Mouse (Mus musculus) forebrain, embryonic 12.5 days (tissue): Measurements from ENCODE around the gene Dock9. TPM values are rescaled to one million over a fixed set of nuclear protein-coding genes. Genes with fewer than 3 reads are reported as not detected.

Source experiments
- ATAC-seq: fragments of 200-750 bp; cut with Nextera tagmentation; 2 replicates; pipeline ENCODE4 v1.8.0; 2017; ENCODE audit warnings: moderate TSS enrichment; ENCODE audit not compliant: low FRiP score
- H3K27ac ChIP-seq: fragments of 300-500 bp; sonication (generic); 2 replicates; pipeline ENCODE4 v1.5.1; 2016; ENCODE audit warnings: mild to moderate bottlenecking
- H3K27me3 ChIP-seq: fragments of 300-500 bp; sonication (generic); 2 replicates; pipeline ENCODE4 v1.6.1; 2016; ENCODE audit warnings: mild to moderate bottlenecking
- H3K36me3 ChIP-seq: fragments of 300-500 bp; sonication (generic); replicated peaks from 2 replicates; pipeline ENCODE4 v1.6.1; 2016; ENCODE audit warnings: mild to moderate bottlenecking
- H3K4me1 ChIP-seq: fragments of 300-500 bp; sonication (generic); 2 replicates; pipeline ENCODE4 v1.6.1; 2016
- H3K4me2 ChIP-seq: fragments of 300-500 bp; sonication (generic); 2 replicates; pipeline ENCODE4 v1.6.1; 2016; ENCODE audit warnings: mild to moderate bottlenecking, moderate library complexity
- H3K4me3 ChIP-seq: fragments of 300-500 bp; sonication (generic); replicated peaks from 2 replicates; pipeline ENCODE4 v1.5.1; 2016; ENCODE audit warnings: mild to moderate bottlenecking
- H3K9ac ChIP-seq: fragments of 300-500 bp; sonication (generic); 2 replicates; pipeline ENCODE4 v1.6.1; 2016; ENCODE audit warnings: mild to moderate bottlenecking
- H3K9me3 ChIP-seq: fragments of 300-500 bp; sonication (generic); 2 replicates; pipeline ENCODE4 v1.6.1; 2016
- WGBS: fragments of 180-500 bp; shearing (Covaris S2); methylation state at CpG from one replicate; pipeline ENCODE4 v1.1.7; 2016; 5-methylcytosine and 5-hydroxymethylcytosine counted together
- polyA plus RNA-seq: library from polyadenylated mRNA; unstranded; fragments of >200 nt; fragmentation: Nextera tagmentation; extraction: Ambion mirVana; gene quantifications from 2 replicates; pipeline ENCODE4 v1.2.1, GENCODE M21; 2016

The Dock9 gene
- polyA plus RNA-seq, 1 experiment from 2014 or later, result 4.8 TPM

DNA sequence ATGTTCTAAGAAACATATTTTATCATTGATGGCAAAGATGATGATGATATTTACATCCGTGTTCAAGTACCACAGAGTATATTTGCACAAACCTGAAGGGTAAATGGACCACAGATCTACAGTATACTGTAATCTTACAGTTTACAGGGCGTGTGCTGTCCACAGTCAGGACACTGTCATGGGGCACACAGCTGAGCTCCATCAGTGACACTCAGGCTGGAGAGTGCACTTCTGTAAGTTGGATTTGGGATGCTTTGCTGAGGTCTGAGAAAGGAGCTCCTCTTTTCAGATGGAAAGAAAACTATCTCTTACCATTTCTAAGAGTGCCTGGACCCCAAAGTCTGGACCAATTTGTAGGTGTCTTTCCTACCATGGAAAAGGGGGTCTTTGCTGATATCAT lies 302.5 kb downstream of the Dock9 start:
- Histone ChIP-seq H3K27me3 (no peaks in the 10 kb centered on the region), H3K27ac (no peak overlapping the region), H3K4me2 (no peak overlapping the region), H3K9me3 (no peaks in the 10 kb centered on the region), H3K4me1 (peaks cover 9% of the 10 kb centered on the region), H3K36me3 (no peaks in the 10 kb centered on the region), H3K4me3 (no peak overlapping the region), H3K9ac (no peak overlapping the region)
- ATAC-seq, result no peak
- 87% methylated on average over 2 of the region's 2 CpGs for WGBS

GRCm38 (mm10) chr14:121494238-121494637 lies 303.4 kb downstream of the Dock9 start:
- WGBS, result 75% methylated on average over 2 of the region's 2 CpGs
- Histone ChIP-seq H3K4me3 (no peak overlapping the region), H3K9me3 (no peaks in the 10 kb centered on the region), H3K4me1 (peaks cover 9% of the 10 kb centered on the region), H3K27ac (no peak overlapping the region), H3K9ac (no peak overlapping the region), H3K36me3 (no peaks in the 10 kb centered on the region), H3K4me2 (no peak overlapping the region), H3K27me3 (no peaks in the 10 kb centered on the region)
- no peak for ATAC-seq

DNA sequence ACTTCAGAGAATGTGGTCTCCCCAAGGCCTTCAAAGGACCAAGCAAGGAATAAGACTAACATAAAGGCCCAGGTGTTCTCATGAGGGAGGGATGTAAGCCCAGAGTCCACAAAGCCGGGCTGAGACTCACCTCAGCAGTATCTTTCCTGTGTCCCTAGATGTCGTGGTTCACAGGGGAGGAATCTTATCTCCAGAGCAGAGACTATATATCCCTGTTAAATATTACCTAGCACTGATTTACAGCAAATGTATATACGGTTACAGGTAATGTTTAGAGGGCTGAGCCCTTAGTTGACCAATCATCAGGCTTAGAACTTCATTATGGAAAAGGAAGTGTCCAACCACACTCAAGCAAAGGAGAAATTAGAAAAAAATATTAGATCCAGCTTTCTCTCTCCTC lies 303.9 kb downstream of the Dock9 start:
- Histone ChIP-seq H3K9ac (no peak overlapping the region), H3K36me3 (no peaks in the 10 kb centered on the region), H3K4me3 (no peak overlapping the region), H3K27ac (no peak overlapping the region), H3K9me3 (no peaks in the 10 kb centered on the region), H3K4me1 (peaks cover 9% of the 10 kb centered on the region), H3K4me2 (no peak overlapping the region), H3K27me3 (no peaks in the 10 kb centered on the region)
- WGBS, result 74% methylated on average over 3 of the region's 3 CpGs
- no peak for ATAC-seq

- no peaks in the 10 kb centered on the region for H3K27me3 ChIP-seq
- peaks cover 9% of the 10 kb centered on the region for H3K4me1 ChIP-seq
- no peak overlapping the region for H3K4me3 ChIP-seq
- no peaks in the 10 kb centered on the region for H3K9me3 ChIP-seq
- H3K27ac ChIP-seq, result no peak overlapping the region
- ATAC-seq, result no peak
- H3K9ac ChIP-seq, result no peak overlapping the region
- 79% methylated on average over 8 of the region's 8 CpGs for WGBS
- no peak overlapping the region for H3K4me2 ChIP-seq
- no peaks in the 10 kb centered on the region for H3K36me3 ChIP-seq
Measured at GRCm38 (mm10) chr14:121492328-121492727, 305.3 kb downstream of the Dock9 start.

Other genes with a start within 250 kb of the Dock9 start
- 67.0 and 67.4 TPM in 2 replicates for gene Ubac2, start 80.8 kb upstream of the Dock9 start, polyA plus RNA-seq
- 0.20 and 0.35 TPM in 2 replicates for gene Gpr18, start 117.9 kb upstream of the Dock9 start, polyA plus RNA-seq
- 1.4 and 1.8 TPM in 2 replicates for gene Gpr183, start 167.4 kb upstream of the Dock9 start, polyA plus RNA-seq
- not detected in 2 replicates for gene Timm8a2, start 236.8 kb upstream of the Dock9 start, polyA plus RNA-seq